Mouse (Mus musculus): ENCODE measurements around the gene Txndc9.

GRCm38 (mm10) chr1:38000844-38001243 lies 3.2 kb upstream of the Txndc9 start:
- TF ChIP-seq CTCF (IDR thresholded peaks at IDR 0.05; ENCODE audit: insufficient read depth, low read depth, low read length) (no peak), POLR2A (IDR thresholded peaks at IDR 0.05; ENCODE audit: insufficient read depth, low read depth, low read length) (no peak)

Measured in olfactory bulb, adult 2 months (tissue).